Mouse (Mus musculus) mouse embryonic stem cell (cell line): ENCODE data around the gene Junb.

ENCODE experiments used
- in situ Hi-C, 2 experiments: fragments of 300-500 bp; cut with MboI; formaldehyde crosslinking; loops; 1 replicate in 1 of 2; 3 replicates in 1 of 2; pipeline ENCODE4 v1.14.3; 2019 to 2020; ENCODE audit warnings: low sequenced_read_pairs in 2 of 2, low pct_unique_long_range_greater_than_20kb in 1 of 2, mixed read lengths in 1 of 2; ENCODE audit not compliant: unreplicated experiment in 1 of 2

Junb gene

DNA sequence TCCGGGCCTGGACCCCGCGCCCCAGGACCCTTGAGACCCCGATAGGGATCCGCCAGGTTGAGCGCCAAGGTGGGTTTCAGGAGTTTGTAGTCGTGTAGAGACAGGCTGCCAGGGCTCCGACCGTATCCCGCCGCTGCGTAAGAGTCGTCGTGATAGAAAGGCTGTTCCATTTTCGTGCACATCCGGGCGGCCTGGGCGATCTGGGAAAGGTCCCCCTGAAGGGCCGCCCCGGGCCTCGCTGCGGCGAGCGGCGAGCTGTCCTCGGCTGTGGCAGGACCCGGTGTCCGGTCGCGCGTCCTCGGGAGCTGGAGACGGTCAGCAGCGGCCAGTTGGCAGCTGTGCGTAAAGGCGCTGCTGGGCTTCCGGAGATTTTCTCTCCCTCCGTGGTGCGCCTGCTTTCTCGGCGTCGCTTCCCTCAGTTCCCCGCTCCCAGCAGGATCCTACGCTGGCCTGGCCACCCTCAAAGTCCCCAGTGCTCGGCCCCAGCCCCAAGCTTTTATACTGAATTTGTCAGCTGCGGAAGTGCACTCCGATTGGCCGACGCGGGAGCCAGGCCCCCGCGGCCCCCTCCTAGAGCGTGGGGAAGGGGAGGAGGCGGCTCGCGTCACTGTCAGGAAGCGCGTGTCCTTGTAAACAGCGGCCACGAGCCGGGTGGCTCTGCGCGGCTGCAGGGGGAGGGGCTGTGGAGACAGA is at the start of gene Junb:
TSS of gene Junb (minus strand) at position 471 of the 693 bp plus-strand sequence.
- in situ Hi-C loops: no loop called here

DNA sequence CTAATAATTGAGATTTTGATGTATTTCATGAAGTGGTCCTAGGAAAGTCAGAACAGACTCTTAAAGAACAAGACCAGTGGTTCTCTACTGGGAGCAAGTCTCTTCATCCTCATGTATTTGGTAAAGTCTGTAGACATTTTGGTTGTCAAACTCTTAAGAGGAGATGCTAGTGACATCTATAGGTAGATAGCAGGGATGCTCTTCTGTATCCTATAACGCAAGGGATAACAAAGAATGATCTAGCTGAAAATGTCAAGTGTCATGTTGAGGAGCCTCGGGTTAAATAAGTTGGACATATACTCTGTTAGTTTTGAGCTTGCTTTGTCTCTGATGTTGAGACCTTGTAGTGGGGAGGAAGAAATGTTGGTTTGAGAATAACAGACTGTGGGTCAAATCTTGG is 49.4 kb upstream of the Junb start:
- in situ Hi-C loops: no loop called here

DNA sequence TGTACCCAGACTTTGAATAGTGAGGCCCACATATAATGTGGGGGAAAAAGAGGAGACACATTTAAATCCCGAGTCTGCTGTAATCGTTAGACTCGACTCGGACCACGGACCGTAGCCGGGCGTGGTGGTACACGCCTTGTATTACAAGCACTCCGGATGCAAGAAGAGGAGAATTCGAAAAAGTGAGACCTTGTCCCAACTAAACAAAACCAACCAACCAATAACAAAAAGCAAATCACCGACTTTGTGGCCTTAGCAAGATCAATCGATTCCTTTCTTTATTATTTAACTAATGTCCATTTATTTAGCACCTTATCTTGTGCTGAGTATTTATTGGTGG is 49.0 kb upstream of the Junb start:
- in situ Hi-C loops: no loop called here

DNA sequence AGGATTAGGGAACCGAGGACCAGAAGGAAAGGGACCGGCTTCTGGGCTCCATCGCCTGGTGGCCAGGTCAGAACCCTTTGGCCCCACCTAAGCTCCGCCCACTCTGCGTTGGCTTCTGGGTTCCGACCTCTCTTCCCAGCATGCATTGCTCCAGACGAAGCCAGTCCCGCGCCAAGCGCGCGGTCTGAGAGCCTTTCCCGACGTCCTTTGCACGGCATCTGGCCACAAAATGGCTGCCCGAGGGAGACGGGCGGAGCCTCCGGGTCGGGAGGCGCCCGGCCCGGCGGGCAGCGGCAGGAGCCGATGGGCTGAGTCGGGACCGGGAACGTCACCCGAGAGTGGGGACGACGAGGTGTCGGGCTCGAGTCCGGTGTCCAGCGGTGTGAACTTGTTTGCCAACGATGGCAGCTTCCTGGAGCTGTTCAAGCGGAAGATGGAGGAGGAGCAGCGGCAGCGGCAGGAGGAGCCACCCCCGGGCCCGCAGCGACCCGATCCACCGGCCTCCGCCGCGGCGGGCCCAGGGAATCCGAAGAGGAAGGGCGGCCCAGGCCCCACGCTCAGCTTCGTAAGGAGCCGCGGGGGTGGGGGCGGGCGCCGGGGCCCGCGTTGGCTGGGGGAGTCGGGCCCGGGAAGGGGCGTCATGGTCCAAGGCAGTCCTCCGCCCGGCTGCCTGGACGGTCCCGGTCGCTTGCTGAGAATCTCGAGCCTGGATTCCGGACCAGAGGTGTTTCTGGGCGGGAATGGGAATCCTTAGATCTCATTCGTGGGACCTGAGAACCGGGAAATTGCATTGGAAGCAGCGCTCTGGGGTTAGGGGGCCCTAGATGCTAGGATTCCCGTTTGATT is 48.4 kb upstream of the Junb start, which contains the start of gene Trir:
TSS of gene Trir (plus strand) at position 154 of the 846 bp plus-strand sequence.
- in situ Hi-C loops: no loop called here

DNA sequence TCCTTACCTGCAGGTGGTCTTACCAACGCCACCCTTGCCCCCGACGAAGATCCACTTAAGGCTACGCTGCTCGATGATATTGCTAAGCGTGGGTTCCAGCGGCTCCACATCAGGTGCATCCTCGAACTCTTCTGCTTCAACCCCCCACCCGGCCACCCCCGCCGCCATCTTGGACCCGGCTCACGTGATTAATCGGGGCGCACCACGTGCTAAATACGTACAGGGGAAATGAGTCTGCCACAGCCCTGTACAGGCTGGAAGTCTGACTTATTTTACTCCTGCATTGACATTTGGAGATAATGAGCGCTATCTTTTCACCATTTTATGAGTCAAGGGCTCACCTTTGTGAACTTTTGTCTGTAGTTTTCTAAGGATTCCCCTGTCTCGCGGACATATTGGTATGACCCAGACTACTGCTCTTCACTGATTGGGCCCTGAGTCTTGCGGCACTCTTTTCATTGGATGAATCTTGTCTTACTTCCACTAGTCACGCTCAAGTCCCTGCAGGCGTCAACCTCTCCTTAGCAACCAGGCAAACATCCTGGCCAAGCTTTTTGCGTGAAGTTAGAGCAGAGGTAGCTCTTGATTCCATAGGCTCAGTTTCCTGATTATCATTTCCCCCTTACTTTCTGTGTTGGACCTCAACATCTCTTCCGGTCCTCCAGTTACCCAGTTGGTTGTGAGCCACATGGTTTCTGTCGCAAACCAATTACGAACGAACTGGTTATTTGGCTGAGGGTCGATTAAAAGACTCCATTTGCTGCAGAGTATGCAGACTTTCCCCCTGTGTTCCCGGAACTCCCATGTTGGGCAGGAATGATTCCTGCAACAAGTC is 46.8 kb upstream of the Junb start, which contains the start of gene Asna1:
TSS of gene Asna1 (minus strand) at position 184 of the 835 bp plus-strand sequence.
- in situ Hi-C loops: no loop called here

DNA sequence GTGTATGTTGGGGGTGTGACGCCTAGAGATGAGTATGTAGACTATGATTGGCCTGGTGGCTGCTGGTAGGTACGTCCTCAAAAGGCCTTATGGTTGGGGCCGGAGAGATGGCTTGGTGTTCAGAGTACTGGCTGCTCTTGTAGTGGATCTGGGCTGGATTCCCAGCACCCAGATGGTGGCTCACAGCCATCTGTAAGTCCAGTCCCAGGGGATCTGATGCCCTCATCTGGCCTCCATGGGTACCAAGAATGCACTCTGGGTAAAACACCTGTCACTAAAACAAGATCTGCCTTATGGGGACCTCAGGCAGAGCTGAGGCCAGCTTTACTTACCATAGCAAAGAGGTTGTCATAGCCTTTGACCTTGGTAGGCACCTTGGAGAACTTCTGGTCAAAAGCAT is 45.3 kb upstream of the Junb start:
- in situ Hi-C loops: no loop called here

DNA sequence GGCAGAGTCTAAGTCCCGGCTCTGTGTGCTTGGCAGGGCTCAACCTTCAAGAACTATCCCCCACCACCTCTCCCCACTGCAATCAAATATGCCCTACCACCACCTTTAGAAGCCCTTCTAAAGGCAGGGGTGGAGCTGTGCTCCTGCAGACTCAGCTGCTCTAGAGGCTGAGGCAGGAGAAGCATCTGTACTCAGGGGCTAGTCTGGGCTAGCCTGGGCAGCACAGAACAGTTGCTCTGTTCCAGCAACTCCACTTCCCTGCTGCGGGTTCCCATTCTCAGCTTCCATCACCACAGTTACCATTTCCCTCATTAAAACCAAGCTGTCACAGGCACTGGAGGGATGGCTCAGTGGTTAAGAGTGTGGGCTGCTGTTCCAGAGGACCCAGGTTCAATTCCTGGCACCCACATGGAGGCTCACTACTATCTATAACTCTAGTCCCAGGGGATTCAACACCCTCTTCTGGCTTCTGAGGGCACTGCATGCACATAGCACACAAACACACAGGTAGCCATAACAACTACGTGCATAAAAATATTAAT is 43.1 kb upstream of the Junb start:
- in situ Hi-C loops: no loop called here

DNA sequence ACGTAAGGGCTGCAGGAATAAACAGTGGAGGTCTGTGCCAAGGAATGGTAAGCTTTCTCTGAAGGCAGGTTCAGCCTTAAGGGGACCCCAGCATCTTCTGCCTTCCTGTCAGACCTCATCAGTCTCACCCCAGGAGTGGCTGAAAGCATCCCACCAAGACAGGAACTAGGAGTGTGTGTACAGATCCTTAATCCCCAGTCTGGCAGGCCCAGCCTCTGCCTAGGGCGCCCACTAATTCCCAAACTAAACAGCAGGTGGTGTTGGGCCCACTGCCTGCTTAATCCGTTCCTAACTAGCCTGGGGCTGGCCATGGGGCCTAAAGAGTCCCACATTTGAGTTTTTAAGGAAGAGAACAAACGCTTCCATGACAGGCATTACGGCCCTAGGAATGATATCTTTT is 38.7 kb upstream of the Junb start:
- in situ Hi-C loops: no loop called here

DNA sequence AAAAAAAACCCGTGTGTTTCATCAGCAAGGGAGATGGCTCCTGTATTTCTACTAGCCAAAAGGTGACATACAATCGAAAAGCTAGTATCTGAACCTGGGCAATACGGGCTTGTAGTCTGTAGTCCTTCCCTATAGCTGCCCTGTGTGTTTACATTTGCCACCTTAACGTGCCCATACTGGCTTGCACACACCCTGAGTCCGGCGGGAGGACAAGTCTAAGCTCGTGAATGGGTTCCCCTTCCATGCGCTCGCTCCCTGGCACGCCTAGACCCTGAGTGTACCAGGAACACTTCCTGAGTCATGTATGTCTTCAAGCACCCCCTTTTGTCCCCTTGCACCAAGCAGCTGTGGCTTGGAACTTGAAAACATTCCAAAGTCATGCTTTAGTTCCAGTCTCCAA is 38.2 kb upstream of the Junb start:
- in situ Hi-C loops: no loop called here

DNA sequence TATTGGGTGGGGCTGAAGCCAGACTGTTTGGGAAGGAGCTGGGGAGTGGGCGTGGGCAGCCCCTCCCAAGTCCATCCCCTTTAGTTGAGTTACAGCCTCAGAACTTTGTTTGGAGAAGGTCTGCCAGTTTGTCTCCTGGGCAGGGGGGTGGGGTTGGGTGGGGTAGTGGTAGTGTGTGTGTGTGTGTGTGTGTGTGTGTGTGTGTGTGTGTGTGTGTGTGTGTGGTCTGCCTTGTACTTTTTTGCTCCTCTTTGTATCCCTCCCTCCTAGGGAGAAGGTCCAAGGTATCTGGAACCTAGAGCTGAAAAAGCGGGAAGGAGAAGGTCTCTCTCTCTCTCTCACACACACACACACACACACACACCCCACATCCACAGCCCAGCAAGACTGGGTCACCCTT is 35.9 kb upstream of the Junb start, which contains the start of gene Best2:
TSS of gene Best2 (minus strand) at position 101 of the 400 bp plus-strand sequence.
- in situ Hi-C loops: no loop called here

DNA sequence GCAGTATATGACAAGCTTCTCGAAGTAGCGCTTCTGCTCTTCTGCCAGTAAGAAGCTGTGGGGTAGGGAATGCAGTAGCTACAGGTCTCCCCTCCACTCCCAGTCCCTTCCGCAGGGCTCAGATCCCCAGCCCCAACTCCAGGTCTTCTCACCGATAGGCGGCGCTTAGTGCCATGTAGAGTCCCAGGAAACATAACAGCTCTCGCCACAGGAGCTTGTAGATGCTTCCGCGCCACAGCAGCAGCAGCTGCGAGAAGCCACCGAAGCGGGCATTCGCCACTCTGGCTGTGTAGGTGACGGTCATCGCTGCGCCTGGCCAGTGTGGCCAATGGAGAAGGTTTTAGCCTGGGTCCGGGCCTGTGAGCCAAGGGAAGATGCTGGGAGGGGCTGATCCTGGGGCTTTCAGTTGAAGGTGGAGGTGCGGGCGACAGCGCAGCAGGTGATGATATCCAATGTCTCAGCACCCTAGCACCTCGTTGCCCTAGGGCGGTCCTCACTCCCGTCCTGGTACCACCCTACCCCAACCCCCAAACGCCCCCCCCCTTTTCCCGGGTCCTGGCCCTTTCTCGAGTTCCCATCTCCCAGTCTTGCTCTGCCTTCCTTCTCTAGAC is 34.8 kb upstream of the Junb start:
- in situ Hi-C loops: no loop called here

DNA sequence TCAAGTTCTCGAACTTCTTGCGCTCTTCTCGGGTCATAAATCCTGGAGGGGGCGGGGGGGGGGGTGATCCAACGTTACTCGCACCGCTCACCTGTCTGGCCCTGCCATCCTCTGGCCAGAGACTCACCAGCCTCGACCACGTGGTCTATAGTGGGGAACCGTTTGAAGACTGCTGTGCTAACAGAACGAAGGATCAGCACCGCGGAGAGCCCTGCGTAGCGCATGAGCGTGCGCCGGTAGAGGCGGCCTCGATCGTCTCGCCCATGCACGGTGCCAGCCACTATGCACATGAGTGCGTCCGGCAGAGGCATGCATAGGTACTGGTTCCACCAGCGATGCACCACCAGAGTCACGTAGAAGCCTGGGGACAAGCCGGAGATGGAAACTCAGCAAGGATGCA is 32.7 kb upstream of the Junb start:
- in situ Hi-C loops: no loop called here

DNA sequence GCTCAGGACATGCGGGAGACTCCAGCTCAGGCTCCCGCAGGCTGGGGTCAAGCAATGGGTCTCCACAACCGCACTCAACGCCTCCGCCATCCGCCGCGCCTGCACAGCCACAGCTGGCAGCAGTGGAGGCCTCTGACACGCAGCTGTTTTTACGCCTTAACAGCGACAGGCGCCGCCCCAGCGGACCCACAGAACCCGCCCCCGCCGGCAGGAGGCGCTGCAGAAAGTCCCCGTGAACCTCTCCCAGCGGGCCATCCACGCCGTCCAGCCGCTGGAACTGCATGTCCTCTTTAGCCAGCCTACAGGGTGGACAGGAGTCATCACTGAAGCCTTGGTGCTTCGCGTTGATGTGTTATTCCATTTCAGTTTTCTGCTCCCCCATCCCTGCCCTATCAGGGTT is 29.2 kb upstream of the Junb start:
- in situ Hi-C loops: no loop called here

DNA sequence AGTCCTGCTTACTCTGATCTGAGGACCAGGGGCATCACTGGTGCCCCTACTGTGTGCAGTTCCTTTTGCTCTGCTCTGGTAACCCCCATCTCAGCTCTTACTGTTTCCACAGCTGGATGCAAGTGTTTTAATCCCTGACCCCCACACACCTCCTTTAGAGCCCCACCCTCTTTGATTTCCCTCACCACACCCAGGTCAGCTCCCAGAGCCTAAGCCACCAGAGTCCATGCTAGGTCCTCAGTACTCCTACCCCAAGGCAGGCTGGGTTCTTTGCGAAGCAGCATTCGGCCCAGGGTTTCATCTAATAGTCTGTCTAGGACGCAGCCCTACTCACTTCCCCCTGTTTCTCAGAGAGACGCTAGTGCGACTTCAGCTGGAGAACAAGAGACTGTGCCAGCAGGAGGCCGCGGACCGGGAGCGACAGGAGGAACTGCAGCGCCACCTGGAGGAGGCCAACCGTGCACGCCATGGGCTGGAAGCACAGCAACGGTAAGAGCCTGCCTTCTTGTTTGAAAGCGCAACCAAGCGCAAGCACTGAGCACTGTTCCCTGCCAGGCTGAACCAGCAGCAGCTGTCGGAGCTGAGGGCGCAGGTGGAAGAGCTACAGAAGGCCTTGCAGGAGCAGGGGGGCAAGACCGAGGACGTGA is 19.3 kb upstream of the Junb start:
- in situ Hi-C loops: no loop called here

DNA sequence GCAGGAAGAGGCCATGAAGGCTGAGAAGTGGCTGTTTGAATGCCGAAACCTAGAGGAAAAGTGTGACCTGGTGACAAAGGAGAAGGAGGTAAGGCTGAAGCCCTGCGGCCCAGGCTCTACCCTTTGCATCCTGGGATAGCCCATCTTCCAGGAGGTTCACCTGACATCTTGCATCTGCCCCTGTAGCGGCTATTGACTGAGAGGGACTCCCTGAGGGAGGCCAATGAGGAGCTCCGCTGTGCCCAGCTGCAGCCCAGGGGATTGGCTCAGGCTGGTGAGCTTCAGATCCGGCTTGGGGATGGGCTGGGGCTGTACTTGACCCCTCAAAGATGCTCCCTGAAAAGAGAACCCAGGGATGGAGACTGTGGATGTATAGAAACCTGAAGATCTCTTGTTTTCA is 18.5 kb upstream of the Junb start:
- in situ Hi-C loops: no loop called here

DNA sequence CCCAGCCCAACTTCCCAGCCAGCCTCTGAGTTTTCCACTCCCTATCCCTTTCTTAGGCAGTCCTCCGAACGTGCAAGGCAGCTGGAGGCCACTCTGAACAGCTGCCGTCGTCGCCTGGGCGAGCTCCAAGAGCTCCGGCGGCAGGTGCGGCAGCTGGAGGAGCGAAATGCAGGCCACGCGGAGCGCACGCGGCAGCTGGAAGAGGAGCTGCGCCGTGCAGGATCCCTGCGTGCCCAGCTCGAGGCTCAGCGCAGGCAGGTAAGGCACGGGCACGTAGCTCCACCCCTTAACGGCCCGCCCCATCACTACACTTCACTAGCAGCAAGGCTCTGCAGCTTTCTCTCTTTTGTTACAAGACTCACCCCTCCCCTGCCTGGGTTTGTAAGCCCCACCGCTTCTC is 17.2 kb upstream of the Junb start:
- in situ Hi-C loops: no loop called here

DNA sequence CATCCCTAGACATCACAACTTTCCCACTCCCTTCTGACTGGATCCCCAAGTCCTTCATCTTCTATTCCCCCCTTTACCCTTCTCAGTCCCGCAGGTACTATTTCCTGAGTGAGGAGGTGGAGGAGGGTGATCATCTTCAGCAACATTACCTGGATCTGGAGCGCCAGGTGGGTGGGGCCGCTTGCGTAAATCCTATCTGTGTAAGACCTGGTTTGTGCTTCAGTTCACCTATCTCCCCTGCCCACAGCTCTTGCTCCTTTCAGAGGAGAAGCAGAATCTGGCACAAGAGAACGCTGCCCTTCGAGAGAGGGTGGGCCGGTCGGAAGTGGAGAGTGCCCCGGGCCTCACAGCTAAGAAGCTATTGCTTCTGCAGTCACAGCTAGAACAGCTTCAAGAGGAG is 15.9 kb upstream of the Junb start:
- in situ Hi-C loops: no loop called here

DNA sequence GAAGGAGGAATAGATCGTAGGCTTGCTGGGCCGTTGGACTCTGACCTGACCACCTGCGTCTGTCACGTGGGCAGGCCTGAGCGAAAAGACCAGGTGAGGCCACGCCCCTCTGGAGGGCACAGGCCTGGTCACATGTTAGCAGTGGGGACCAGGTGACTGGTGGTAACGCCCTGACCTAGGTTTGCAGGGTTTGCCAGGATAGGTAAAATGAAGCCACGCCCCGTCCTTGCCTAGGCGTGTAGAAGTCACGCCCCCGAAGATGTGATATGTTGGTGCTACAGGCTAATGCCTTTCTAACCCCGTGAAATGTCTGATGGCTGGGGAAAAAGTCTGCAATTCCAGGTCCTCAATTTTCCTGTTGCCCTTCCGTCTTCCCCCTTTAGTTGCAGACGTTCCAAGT is 12.3 kb upstream of the Junb start:
- in situ Hi-C loops: no loop called here
